Mouse (Mus musculus) megakaryocyte, embryonic 14.5 days (primary cell): ENCODE measurements around the gene Pou6f1.

ENCODE experiments used
- FLI1 ChIP-seq: IDR thresholded peaks from 2 replicates; pipeline ENCODE4 v1.6.1; 2012; ENCODE audit warnings: low read length, inconsistent platforms, mixed read lengths
- GATA1 ChIP-seq: IDR thresholded peaks from 3 replicates; pipeline ENCODE4 v1.6.1; 2012; ENCODE audit warnings: mixed read lengths, low read length, inconsistent platforms, borderline replicate concordance

DNA sequence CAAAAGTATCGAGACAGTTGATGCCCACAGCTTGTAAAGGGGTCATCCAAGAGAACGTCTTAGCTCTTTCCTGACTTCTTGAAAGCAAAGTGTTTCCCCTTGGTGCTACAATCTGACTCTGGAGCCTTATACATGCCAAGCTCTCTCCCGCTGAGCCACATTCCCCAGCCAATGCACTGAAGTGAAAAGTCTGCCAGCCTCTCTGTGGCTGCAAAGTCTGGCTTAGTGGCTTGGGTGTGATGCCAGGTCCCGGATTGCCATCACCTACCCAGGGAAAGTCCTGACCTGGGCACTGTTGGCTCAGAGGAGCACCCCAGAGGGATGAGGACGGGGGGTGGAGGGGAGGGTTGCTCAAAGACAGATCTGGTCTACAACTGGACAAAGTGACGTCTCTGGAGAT lies 23.0 kb downstream of the Pou6f1 start:
- TF ChIP-seq GATA1, result no peak
- TF ChIP-seq FLI1, result no peak
